Mouse (Mus musculus): ENCODE measurements around the gene Zbtb24. TPM values are rescaled to one million over a fixed set of nuclear protein-coding genes. Genes with fewer than 3 reads are reported as not detected.

Zbtb24 gene
- polyA plus RNA-seq, 2 experiments = 4.0 to 4.1 TPM

GRCm38 (mm10) chr10:41474981-41475391 lies 24.8 kb downstream of the Zbtb24 start:
- Histone ChIP-seq H3K4me2 (ENCODE audit: low read depth) (peak overlapping the region; percentile 7; the same call in 1 of the 2 replicates), H3K36me3 (replicated peaks; ENCODE audit: control insufficient read depth, insufficient read depth, low read depth) (no peaks in the 10 kb centered on the region), H3K27ac (peak overlapping the region; percentile 30; the same call in 1 of the 2 replicates), H3K27me3 (ENCODE audit: control insufficient read depth, insufficient read depth, low read length) (no peaks in the 10 kb centered on the region), H3K9ac (replicated peaks) (no peak overlapping the region), H3K4me3 (ENCODE audit: insufficient read depth in 1 of 2, low read depth in 2 of 2, low read length in 2 of 2) (no peak overlapping the region), H3K4me1 (replicated peaks; ENCODE audit: control insufficient read depth in 2 of 2, insufficient read depth in 2 of 2, low read length in 1 of 2) (peaks cover 34 to 46% of the 10 kb centered on the region in 2 experiments), H3K9me3 (ENCODE audit: control insufficient read depth, low read length) (no peaks in the 10 kb centered on the region)
- TF ChIP-seq EP300 (IDR thresholded peaks at IDR 0.05; ENCODE audit: low read depth) (no peak), CTCF (IDR thresholded peaks at IDR 0.05; ENCODE audit: low read depth) (no peak)
- no peak for DNase-seq (ENCODE audit: low read depth in 3 of 3, low spot score in 3 of 3)
- 43% methylated on average over 1 of the region's 1 CpGs for WGBS (ENCODE audit: insufficient replicate concordance)
- ATAC-seq (ENCODE audit: insufficient read depth) = no peak

- WGBS (ENCODE audit: insufficient replicate concordance) = under 1% methylated on average over 35 of the region's 35 CpGs
- Histone ChIP-seq H3K9ac (replicated peaks) (peak within 1 kb of the TSS; percentile 47), H3K9me3 (ENCODE audit: control insufficient read depth, low read length) (no peaks in the 10 kb centered on the region), H3K4me2 (ENCODE audit: low read depth) (peak within 1 kb of the TSS; percentile 79), H3K4me1 (replicated peaks; ENCODE audit: control insufficient read depth in 2 of 2, insufficient read depth in 2 of 2, low read length in 1 of 2) (peaks cover 34 to 51% of the 10 kb centered on the region in 2 experiments), H3K27me3 (ENCODE audit: control insufficient read depth, insufficient read depth, low read length) (no peaks in the 10 kb centered on the region), H3K36me3 (replicated peaks; ENCODE audit: control insufficient read depth, insufficient read depth, low read depth) (no peaks in the 10 kb centered on the region), H3K4me3 (ENCODE audit: insufficient read depth in 1 of 2, low read depth in 2 of 2, low read length in 2 of 2) (peak within 1 kb of the TSS; percentile 54 to 66), H3K27ac (peak within 1 kb of the TSS; percentile 30; the same call in 1 of the 2 replicates)
- ATAC-seq (ENCODE audit: insufficient read depth) (peak; percentile 75), DNase-seq (ENCODE audit: low read depth in 3 of 3, low spot score in 3 of 3) (peak in 2 of 3 experiments; percentile 41 to 52)
- TF ChIP-seq CTCF (IDR thresholded peaks at IDR 0.05; ENCODE audit: low read depth) (peak; percentile 5; the same call in 1 of the 2 replicates), EP300 (IDR thresholded peaks at IDR 0.05; ENCODE audit: low read depth) (no peak)
Measured at GRCm38 (mm10) chr10:41476171-41477017, 26.2 kb downstream of the Zbtb24 start, which contains the start of gene Mical1. Gene Mical1 (plus strand): TSS chr10:41476314.

- Histone ChIP-seq H3K4me1 (replicated peaks; ENCODE audit: control insufficient read depth in 2 of 2, insufficient read depth in 2 of 2, low read length in 1 of 2) (peaks cover 34 to 52% of the 10 kb centered on the region in 2 experiments), H3K4me2 (ENCODE audit: low read depth) (peak overlapping the region; percentile 79), H3K36me3 (replicated peaks; ENCODE audit: control insufficient read depth, insufficient read depth, low read depth) (no peaks in the 10 kb centered on the region), H3K4me3 (ENCODE audit: insufficient read depth in 1 of 2, low read depth in 2 of 2, low read length in 2 of 2) (peak overlapping the region; percentile 54 to 66), H3K9ac (replicated peaks) (peak overlapping the region; percentile 47), H3K27me3 (ENCODE audit: control insufficient read depth, insufficient read depth, low read length) (no peaks in the 10 kb centered on the region), H3K27ac (no peak overlapping the region; the same call in 1 of the 2 replicates), H3K9me3 (ENCODE audit: control insufficient read depth, low read length) (no peaks in the 10 kb centered on the region)
- 1% methylated on average over 9 of the region's 9 CpGs for WGBS (ENCODE audit: insufficient replicate concordance)
- TF ChIP-seq CTCF (IDR thresholded peaks at IDR 0.05; ENCODE audit: low read depth) = no peak
- no peak for TF ChIP-seq EP300 (IDR thresholded peaks at IDR 0.05; ENCODE audit: low read depth)
- no peak for ATAC-seq (ENCODE audit: insufficient read depth)
- no peak for DNase-seq (ENCODE audit: low read depth in 3 of 3, low spot score in 3 of 3)
Measured at GRCm38 (mm10) chr10:41477018-41477277, 26.8 kb downstream of the Zbtb24 start.

GRCm38 (mm10) chr10:41477278-41478181 lies 27.3 kb downstream of the Zbtb24 start:
- H3K4me1 ChIP-seq (replicated peaks; ENCODE audit: control insufficient read depth in 2 of 2, insufficient read depth in 2 of 2, low read length in 1 of 2) = peaks cover 34 to 50% of the 10 kb centered on the region in 2 experiments
- WGBS (ENCODE audit: insufficient replicate concordance) = 4% methylated on average over 20 of the region's 20 CpGs
- 0 out of 2 replicates have a peak, but pooled peaks have one; percentile 13 for TF ChIP-seq CTCF (IDR thresholded peaks at IDR 0.05; ENCODE audit: low read depth)
- TF ChIP-seq EP300 (IDR thresholded peaks at IDR 0.05; ENCODE audit: low read depth) = no peak
- no peaks in the 10 kb centered on the region for H3K36me3 ChIP-seq (replicated peaks; ENCODE audit: control insufficient read depth, insufficient read depth, low read depth)
- ATAC-seq (ENCODE audit: insufficient read depth) (peak; percentile 53), DNase-seq (ENCODE audit: low read depth in 3 of 3, low spot score in 3 of 3) (peak in 1 of 3 experiments; percentile 43)
- peak overlapping the region; percentile 54 to 66 for H3K4me3 ChIP-seq (ENCODE audit: insufficient read depth in 1 of 2, low read depth in 2 of 2, low read length in 2 of 2)
- H3K27me3 ChIP-seq (ENCODE audit: control insufficient read depth, insufficient read depth, low read length) = no peaks in the 10 kb centered on the region
- H3K9me3 ChIP-seq (ENCODE audit: control insufficient read depth, low read length) = no peaks in the 10 kb centered on the region
- H3K27ac ChIP-seq = no peak overlapping the region; the same call in 1 of the 2 replicates
- peak overlapping the region; percentile 47 for H3K9ac ChIP-seq (replicated peaks)
- peak overlapping the region; percentile 79 for H3K4me2 ChIP-seq (ENCODE audit: low read depth)

All from liver, embryonic 14.5 days (tissue).